Mouse (Mus musculus): ENCODE results near the gene Fgf18.

Fgf18 gene

DNA sequence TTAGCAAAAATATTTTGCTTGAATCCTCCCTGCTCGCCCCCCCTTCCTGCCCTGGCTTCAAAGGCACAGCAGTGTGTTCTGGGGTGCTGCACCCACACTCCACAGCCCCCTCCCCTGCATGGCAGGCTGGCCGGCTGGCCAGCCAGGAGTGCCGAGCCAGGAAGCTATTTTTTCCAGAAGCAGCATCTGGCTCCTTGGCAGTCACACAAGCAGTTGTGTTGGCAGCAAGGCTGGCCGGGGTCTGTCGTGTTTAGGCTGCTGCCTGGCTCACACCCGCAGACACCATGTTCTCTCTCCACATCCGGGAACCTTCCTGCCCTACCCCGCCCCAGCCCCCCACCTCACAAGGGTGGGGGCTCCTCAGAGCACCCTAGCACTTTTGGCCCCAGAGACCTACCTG lies 71.9 kb downstream of the Fgf18 start:
- intact Hi-C loops (cut with DNase I): no loop called here

DNA sequence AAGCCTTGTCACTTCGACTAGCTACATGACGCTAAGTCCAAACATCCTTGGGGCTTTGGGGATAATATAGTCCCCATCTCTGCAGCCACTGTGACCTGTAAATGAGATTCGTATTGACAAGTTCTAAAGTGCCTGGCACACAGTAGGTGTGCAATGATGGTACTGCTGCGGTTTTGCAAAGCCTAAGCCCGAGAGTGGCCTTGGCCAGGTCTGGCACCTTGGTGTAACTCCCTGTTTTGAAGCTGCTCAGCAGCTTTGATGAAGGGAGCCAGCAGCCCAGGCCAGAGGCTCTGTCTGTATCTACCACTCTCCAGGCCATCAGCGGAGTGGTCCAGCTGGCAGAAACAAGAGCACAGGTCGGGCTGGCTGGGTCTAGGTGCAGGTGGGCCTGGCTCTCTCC lies 72.7 kb downstream of the Fgf18 start:
- intact Hi-C loops (cut with DNase I): no loop called here

DNA sequence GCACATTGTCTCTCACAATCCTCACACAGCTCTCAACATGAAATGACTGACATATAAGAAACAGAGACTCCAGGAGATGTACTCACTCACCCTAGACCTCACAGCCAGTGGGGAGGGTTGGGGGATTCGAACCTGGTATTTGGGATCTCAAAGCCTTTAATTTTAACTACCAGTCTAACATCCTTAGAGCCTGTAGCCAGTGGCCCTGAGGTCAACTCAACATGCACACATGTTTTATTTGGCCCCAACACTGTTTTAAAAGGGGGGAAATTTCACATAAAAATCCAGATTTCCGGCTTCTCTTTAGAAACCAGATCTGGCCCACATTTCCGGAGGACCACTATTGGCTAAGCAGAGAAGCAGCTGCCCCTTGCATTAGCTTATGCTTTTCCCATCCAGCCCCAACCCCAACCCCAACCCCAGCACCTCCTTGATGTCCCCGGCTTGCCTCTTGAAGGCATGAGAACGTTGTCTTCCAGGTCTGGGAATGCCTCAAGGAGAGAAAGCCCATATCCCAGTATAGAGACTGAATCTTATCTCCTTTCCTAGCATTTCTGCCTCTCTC lies 75.8 kb downstream of the Fgf18 start:
- intact Hi-C loops (cut with DNase I): no loop called here

DNA sequence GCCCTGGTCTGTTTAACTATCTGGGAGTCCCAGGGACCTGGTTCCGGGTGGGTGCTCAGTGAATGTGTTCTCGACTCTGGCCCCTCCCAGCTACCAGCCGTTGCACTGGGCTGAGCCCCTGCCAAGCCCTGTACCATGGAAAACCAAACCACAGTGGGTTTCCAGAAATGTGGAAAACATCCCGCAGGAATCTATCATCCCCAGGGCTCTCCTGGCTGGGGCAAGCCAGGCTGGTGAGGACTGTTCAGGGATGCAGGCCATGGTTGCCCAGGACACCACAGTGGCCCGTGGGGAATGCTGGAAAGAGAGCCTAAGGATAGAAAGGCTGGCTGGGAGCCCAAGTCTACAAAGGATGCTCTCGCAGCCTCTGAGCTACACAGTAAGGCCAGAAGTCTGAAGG lies 76.7 kb downstream of the Fgf18 start:
- intact Hi-C loops (cut with DNase I): no loop called here
